Mouse (Mus musculus): ENCODE measurements around the gene Stx7. TPM values are rescaled to one million over a fixed set of nuclear protein-coding genes. Genes with fewer than 3 reads are reported as not detected.

Stx7 gene
- polyA plus RNA-seq (2015; fragmentation: Nextera tagmentation; extraction: Ambion mirVana) = 93.8 and 105 TPM in 2 replicates

GRCm38 (mm10) chr10:24149135-24149781, at the start of gene Stx7:
Stx7 (plus strand) TSS chr10:24149302.

GRCm38 (mm10) chr10:24101812-24102211, 47.3 kb upstream of the Stx7 start, which contains the start of gene Taar8c:
Taar8c (minus strand) TSS chr10:24101912.

GRCm38 (mm10) chr10:24109434-24109833, 39.7 kb upstream of the Stx7 start, which contains the start of gene Taar9:
Taar9 (minus strand) TSS chr10:24109534.

GRCm38 (mm10) chr10:24223449-24224143, 74.5 kb downstream of the Stx7 start, which contains the start of gene Moxd1:
Moxd1 (plus strand) TSS chr10:24223517.

Other genes starting within 250 kb of the Stx7 start
- not detected in 2 replicates for gene Taar1, start 228.9 kb upstream of the Stx7 start, polyA plus RNA-seq (2015; fragmentation: Nextera tagmentation; extraction: Ambion mirVana)
- gene Taar2, start 210.7 kb upstream of the Stx7 start, polyA plus RNA-seq (2015; fragmentation: Nextera tagmentation; extraction: Ambion mirVana) = not detected in 2 replicates
- not detected in 2 replicates for gene Taar3, start 199.7 kb upstream of the Stx7 start, polyA plus RNA-seq (2015; fragmentation: Nextera tagmentation; extraction: Ambion mirVana)
- gene Taar4, start 188.8 kb upstream of the Stx7 start, polyA plus RNA-seq (2015; fragmentation: Nextera tagmentation; extraction: Ambion mirVana) = not detected in 2 replicates
- gene Taar5, start 178.6 kb upstream of the Stx7 start, polyA plus RNA-seq (2015; fragmentation: Nextera tagmentation; extraction: Ambion mirVana) = not detected in 2 replicates
- gene Taar6, start 163.7 kb upstream of the Stx7 start, polyA plus RNA-seq (2015; fragmentation: Nextera tagmentation; extraction: Ambion mirVana) = not detected in 2 replicates
- not detected in 2 replicates for gene Taar7a, start 155.8 kb upstream of the Stx7 start, polyA plus RNA-seq (2015; fragmentation: Nextera tagmentation; extraction: Ambion mirVana)
- not detected in 2 replicates for gene Taar7b, start 149.4 kb upstream of the Stx7 start, polyA plus RNA-seq (2015; fragmentation: Nextera tagmentation; extraction: Ambion mirVana)
- gene Taar7d, start 122.1 kb upstream of the Stx7 start, polyA plus RNA-seq (2015; fragmentation: Nextera tagmentation; extraction: Ambion mirVana) = not detected in 2 replicates
- not detected in 2 replicates for gene Taar7e, start 111.7 kb upstream of the Stx7 start, polyA plus RNA-seq (2015; fragmentation: Nextera tagmentation; extraction: Ambion mirVana)
- not detected in 2 replicates for gene Taar7f, start 99.8 kb upstream of the Stx7 start, polyA plus RNA-seq (2015; fragmentation: Nextera tagmentation; extraction: Ambion mirVana)
- not detected in 2 replicates for gene Taar8a, start 72.8 kb upstream of the Stx7 start, polyA plus RNA-seq (2015; fragmentation: Nextera tagmentation; extraction: Ambion mirVana)
- not detected in 2 replicates for gene Taar8b, start 57.0 kb upstream of the Stx7 start, polyA plus RNA-seq (2015; fragmentation: Nextera tagmentation; extraction: Ambion mirVana)
- gene Taar8c, start 47.4 kb upstream of the Stx7 start, polyA plus RNA-seq (2015; fragmentation: Nextera tagmentation; extraction: Ambion mirVana) = not detected in 2 replicates
- gene Taar9, start 39.8 kb upstream of the Stx7 start, polyA plus RNA-seq (2015; fragmentation: Nextera tagmentation; extraction: Ambion mirVana) = not detected in 2 replicates
- gene Moxd1, start 74.2 kb downstream of the Stx7 start, polyA plus RNA-seq (2015; fragmentation: Nextera tagmentation; extraction: Ambion mirVana) = 1.7 and 2.8 TPM in 2 replicates

All from adrenal gland, postnatal 0 days (tissue).